Mouse (Mus musculus) liver, postnatal 0 days (tissue): ENCODE data around the gene Zfp423.
A peak's percentile ranks its signal among the peaks of the same experiment; 100 is the strongest.

Experiments
- CTCF ChIP-seq: sonication (generic); IDR thresholded peaks from 2 replicates; pipeline ENCODE4 v1.5.1; 2016; ENCODE audit warnings: antibody characterized with exemption, low read depth
- EP300 ChIP-seq: IDR thresholded peaks from 2 replicates; pipeline ENCODE4 v1.6.1; 2016; ENCODE audit warnings: antibody characterized with exemption, low read depth, mild to moderate bottlenecking

DNA sequence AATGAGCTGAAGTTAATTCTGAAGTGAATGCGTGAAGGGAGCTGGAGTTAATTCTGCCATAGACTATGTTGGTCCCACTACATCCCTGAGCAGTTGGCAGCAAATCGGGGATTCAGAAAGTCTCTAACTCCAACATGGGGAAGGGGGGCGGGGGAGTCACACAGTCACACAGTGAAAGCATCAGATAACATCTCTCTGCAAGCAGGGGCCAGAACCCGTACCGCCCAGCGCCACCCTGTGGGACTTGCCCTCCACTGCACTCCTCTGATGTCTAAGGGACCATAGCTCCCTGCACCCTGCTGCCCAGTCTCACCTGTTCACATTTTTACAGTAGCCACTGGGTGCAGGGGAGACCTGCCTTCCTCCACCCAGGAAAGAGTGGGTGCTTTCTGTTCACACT is 129.2 kb downstream of the Zfp423 start:
- TF ChIP-seq CTCF (peak; percentile 38), EP300 (no peak)
